Mouse (Mus musculus) embryonic fibroblast, embryonic 13.5 days (primary cell): ENCODE measurements around the gene C2.

Experiments
- CTCF ChIP-seq: IDR thresholded peaks from 2 replicates; pipeline ENCODE4 v1.5.1; 2011; ENCODE audit warnings: mild to moderate bottlenecking, control low read depth, low read length, moderate library complexity, borderline replicate concordance; ENCODE audit not compliant: insufficient read depth
- POLR2A ChIP-seq: IDR thresholded peaks from 2 replicates; pipeline ENCODE4 v1.6.1; 2011; ENCODE audit warnings: low read depth, mild to moderate bottlenecking, control low read depth, low read length, moderate library complexity

- no peak for TF ChIP-seq CTCF
- TF ChIP-seq POLR2A, result no peak
These were observed 61.8 kb downstream of the C2 start for GRCm38 (mm10) chr17:34836155-34836855.
